Mouse (Mus musculus) embryonic facial prominence, embryonic 10.5 days (tissue): ENCODE measurements around the gene Stk11ip. TPM values are rescaled to one million over a fixed set of nuclear protein-coding genes. Genes with fewer than 3 reads are reported as not detected.

ENCODE experiments used
- DNase-seq: peaks from one replicate; pipeline ENCODE4 v3.0.0-alpha.2; 2017; ENCODE audit warnings: low spot score
- H3K27ac ChIP-seq: fragments of 300-500 bp; sonication (generic); replicated peaks from 2 replicates; pipeline ENCODE4 v1.5.1; 2016; ENCODE audit warnings: mild to moderate bottlenecking
- H3K27me3 ChIP-seq: fragments of 300-500 bp; sonication (generic); replicated peaks from 2 replicates; pipeline ENCODE4 v1.6.1; 2016; ENCODE audit warnings: low read depth, mild to moderate bottlenecking; ENCODE audit not compliant: poor library complexity, severe bottlenecking
- H3K36me3 ChIP-seq: fragments of 300-500 bp; sonication (generic); replicated peaks from 2 replicates; pipeline ENCODE4 v1.6.1; 2016; ENCODE audit warnings: mild to moderate bottlenecking, moderate library complexity
- H3K4me1 ChIP-seq: fragments of 300-500 bp; sonication (generic); 2 replicates; pipeline ENCODE4 v1.6.1; 2016
- H3K4me3 ChIP-seq: fragments of 300-500 bp; sonication (generic); 2 replicates; pipeline ENCODE4 v1.5.1; 2016; ENCODE audit warnings: mild to moderate bottlenecking, moderate library complexity
- H3K9me3 ChIP-seq: fragments of 300-500 bp; sonication (generic); 2 replicates; pipeline ENCODE4 v1.6.1; 2016; ENCODE audit warnings: mild to moderate bottlenecking
- WGBS: fragments of 180-500 bp; shearing (Covaris S2); methylation state at CpG from one replicate; pipeline ENCODE4 v1.1.7; 2016; 5-methylcytosine and 5-hydroxymethylcytosine counted together
- polyA plus RNA-seq: library from polyadenylated mRNA; unstranded; fragments of >200 nt; fragmentation: Nextera tagmentation; extraction: Ambion mirVana; gene quantifications from 2 replicates; pipeline ENCODE4 v1.2.1, GENCODE M21; 2016

Gene Stk11ip
- polyA plus RNA-seq, 1 experiment from 2014 or later = 31.7 TPM

DNA sequence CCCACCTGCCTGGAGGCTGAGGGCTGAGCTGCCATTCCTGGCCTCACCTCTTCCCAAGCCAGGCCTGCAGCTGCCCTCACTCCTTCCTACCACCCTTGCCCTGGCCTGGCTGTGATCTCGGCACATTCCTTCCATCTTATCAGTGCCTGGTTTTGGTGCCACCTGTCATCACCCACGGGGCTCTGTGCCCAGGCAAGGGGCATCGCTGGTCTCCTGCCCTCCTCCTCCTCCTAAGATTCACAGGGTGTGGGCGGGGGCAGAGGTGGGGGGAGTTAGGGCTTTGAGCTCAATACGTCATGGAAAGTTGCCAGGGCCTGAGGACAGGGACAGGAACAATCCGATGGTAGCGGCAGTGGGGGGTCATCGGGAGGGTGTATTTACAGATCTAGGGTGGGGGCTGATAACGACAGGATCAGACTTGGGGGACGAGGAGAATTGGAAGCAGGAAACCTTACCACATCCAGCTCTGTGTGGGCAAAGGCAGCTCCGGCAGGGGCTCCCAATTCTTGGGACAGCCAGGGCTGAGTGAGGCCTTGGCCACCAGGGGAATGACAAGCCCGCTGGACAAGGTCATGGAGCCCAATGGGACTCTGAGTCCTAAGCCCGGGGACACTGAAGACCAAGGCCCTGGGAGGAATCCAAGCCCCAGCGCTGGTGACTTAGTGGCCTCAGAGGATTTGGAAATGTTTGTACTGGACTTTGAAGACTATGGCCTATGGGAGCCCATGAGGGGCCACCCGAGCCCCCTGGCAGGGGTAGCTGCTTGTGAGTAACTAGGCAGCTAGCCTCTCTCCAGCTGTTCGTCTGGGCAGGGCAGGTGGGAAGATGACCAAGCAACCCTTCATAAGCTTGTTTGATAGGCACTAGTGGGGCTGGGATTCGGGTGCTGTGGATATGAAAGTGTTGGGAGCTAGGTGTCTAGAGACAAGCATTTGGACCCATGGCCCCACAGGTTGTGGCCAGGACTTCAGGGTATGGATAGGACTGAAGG is 28.3 kb downstream of the Stk11ip start:
- no peak overlapping the region for H3K27ac ChIP-seq
- DNase-seq = no peak
- peaks cover 27% of the 10 kb centered on the region for H3K27me3 ChIP-seq
- 88% methylated on average over 17 of the region's 17 CpGs for WGBS
- peaks cover 68% of the 10 kb centered on the region for H3K36me3 ChIP-seq
- H3K9me3 ChIP-seq = no peaks in the 10 kb centered on the region
- peaks cover 22% of the 10 kb centered on the region for H3K4me1 ChIP-seq
- H3K4me3 ChIP-seq = no peak overlapping the region

DNA sequence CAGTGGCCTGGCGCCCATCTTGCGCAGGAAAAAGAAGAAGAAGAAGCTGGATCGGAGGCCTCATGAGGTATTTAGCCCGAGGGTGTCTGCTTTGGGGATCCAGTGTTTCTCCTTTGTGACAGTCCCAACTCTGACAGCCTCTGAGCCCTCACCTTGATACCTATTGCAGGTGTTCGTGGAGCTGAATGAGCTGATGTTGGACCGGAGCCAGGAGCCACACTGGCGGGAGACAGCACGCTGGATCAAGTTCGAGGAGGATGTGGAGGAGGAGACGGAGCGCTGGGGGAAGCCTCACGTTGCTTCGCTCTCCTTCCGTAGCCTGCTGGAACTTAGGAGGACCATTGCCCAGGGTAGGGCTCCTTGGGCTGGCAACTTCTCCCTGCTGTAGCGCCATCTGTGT is 29.3 kb downstream of the Stk11ip start:
- Histone ChIP-seq H3K4me1 (peaks cover 19% of the 10 kb centered on the region), H3K36me3 (peaks cover 78% of the 10 kb centered on the region), H3K9me3 (no peaks in the 10 kb centered on the region), H3K4me3 (no peak overlapping the region), H3K27ac (no peak overlapping the region; the same call in 1 of the 2 replicates), H3K27me3 (peaks cover 21% of the 10 kb centered on the region)
- no peak for DNase-seq
- 92% methylated on average over 15 of the region's 15 CpGs for WGBS

DNA sequence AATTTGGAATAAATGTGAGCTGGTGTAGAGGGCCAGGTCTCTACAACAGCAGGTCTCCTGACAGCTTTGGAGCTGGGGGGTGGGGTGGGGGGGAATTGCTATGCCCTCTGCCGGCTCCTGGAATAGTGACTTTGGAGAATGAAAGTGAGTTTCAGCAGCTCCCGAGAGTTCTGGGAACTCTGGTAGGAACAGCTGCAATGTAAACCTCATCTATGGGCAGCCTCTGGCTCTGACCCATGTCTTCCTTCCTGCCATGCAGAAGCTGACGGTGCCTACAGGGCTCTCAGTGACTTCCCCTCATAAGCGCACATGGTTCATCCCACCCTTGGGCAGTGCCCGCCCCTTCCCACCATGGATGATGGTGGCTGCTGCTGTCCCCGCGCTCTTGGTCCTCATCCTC is 34.4 kb downstream of the Stk11ip start:
- 89% methylated on average over 7 of the region's 7 CpGs for WGBS
- no peaks in the 10 kb centered on the region for H3K27me3 ChIP-seq
- no peaks in the 10 kb centered on the region for H3K9me3 ChIP-seq
- H3K27ac ChIP-seq = no peak overlapping the region
- no peak for DNase-seq
- peaks cover 75% of the 10 kb centered on the region for H3K36me3 ChIP-seq
- H3K4me1 ChIP-seq = peaks cover 21% of the 10 kb centered on the region
- no peak overlapping the region for H3K4me3 ChIP-seq

DNA sequence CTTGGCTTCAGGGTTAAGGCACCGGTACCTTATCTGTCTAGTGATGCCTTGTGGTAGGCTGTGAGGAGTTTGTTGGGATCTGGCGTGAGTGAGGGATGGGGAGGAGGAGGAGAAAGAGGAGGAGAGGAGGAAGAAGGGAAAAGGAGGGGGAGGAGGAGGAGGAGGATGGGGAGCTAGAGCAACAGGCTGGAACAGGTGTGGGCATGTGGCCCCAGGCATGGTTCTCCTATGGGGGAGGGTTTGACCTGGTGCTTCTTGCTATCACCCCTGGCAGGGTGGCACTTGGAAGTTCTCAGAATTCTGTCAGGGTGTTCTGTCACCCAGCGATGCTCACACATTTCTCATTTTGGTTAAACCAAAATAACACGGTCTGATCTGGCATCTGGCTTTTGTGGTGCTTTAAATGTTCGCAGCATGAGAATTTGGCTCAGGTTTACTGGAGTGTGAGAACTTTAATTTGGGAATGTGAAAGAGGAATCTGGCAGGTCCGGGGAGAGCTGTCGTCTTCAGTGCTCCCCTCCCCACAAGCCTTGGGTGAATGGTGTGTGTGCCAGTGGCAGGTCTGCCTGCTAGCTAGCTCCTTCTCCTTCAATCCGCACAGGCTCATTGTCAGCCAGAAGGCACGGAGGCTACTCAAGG is 34.9 kb downstream of the Stk11ip start:
- peaks cover 70% of the 10 kb centered on the region for H3K36me3 ChIP-seq
- H3K9me3 ChIP-seq = no peaks in the 10 kb centered on the region
- H3K27me3 ChIP-seq = no peaks in the 10 kb centered on the region
- H3K27ac ChIP-seq = no peak overlapping the region
- WGBS = 88% methylated on average over 9 of the region's 9 CpGs
- no peak overlapping the region for H3K4me3 ChIP-seq
- no peak for DNase-seq
- peaks cover 21% of the 10 kb centered on the region for H3K4me1 ChIP-seq

DNA sequence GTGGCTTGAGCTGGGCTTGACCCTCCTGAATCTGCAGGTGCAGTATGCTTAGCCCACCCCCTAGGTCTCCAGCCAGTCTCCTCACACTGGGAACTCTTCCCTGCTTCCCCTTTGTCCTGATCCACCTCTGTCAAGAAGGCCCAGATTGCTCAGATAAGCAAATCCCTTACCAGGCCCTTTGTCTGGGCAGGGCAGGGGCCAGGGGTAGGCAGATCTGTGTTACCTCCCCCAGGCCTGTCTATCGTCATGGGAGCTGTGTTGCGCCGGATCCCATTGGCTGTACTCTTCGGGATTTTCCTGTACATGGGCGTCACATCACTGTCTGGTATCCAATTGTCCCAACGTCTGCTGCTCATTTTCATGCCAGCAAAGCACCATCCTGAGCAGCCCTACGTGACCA is 35.7 kb downstream of the Stk11ip start:
- DNase-seq = no peak
- Histone ChIP-seq H3K36me3 (peaks cover 62% of the 10 kb centered on the region), H3K4me1 (peaks cover 21% of the 10 kb centered on the region), H3K27me3 (no peaks in the 10 kb centered on the region), H3K27ac (no peak overlapping the region), H3K4me3 (no peak overlapping the region), H3K9me3 (no peaks in the 10 kb centered on the region)
- 91% methylated on average over 7 of the region's 7 CpGs for WGBS

DNA sequence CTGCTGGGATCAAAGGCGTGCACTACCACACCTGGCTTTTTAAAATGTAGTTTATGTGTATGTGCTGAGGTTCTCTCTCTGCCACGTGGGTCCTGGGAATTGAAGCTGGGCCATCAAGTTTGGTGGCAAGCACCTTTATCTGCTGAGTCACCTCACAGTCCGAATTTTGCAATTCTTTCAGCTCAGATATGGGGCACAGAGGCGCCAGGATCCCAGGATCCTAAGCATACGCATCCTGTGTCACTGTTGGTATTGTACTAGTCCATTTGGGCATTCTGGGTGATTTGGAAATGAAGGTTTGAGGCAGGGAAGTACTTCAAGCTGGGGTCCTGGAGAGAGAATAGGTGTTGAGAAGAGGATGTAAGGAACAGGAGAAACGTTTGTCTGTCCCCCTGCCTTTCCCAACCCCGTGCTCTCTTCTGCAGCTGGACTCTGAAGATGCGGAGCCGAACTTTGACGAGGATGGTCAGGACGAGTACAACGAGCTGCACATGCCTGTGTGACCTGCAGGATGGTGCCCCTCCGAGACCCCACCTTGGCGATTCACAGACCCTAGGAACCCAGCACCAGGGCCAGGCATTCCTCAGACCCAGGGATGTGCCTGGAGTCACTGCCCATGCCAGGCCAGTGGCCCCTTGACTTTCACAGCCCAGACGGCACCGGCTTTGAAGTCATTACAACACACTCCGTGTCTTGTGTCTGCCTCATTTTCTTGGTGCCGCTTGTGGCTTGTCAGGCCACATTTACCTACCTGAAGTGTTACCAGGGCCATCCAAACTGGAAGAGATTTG is 37.3 kb downstream of the Stk11ip start:
- peaks cover 21% of the 10 kb centered on the region for H3K4me1 ChIP-seq
- peak overlapping the region; percentile 73 for H3K27ac ChIP-seq
- H3K27me3 ChIP-seq = no peaks in the 10 kb centered on the region
- DNase-seq = no peak
- peaks cover 46% of the 10 kb centered on the region for H3K36me3 ChIP-seq
- no peak overlapping the region for H3K4me3 ChIP-seq
- no peaks in the 10 kb centered on the region for H3K9me3 ChIP-seq
- 85% methylated on average over 18 of the region's 18 CpGs for WGBS

DNA sequence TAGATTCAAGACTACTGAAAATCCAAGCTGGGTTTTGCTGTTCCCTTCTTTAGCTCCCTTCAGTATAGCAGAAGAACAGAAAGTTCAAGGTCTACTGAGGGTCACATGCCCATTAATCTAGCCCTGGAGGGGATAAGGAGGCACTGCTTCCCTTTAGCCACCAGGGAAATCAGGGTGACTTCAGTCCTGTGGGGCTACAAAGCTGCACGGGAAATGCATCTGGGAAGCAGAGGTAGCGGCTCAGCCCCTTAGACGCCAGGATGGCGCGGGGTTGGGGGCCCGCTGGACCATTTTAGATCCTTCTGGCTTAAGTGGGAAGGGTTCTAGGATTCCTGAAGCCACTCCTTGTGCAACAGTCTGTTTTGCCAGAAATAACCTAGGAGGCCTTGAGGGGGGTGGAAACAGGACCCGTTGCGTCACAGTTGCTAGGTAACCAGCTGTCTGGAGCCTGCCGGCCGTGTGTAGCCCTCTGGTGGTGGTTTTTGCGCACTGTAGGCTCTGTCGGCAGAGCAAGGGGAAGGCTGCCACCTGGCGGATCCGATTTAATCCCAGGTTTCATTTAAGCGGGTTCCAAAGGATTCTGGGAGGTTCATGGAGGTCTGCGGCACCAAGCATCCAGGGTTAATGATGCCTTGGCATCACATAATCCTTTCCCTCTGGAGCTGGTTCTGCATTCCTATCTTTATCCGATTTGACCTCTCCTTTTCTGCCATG is 38.0 kb downstream of the Stk11ip start:
- 9% methylated on average over 17 of the region's 17 CpGs for WGBS
- H3K9me3 ChIP-seq = no peaks in the 10 kb centered on the region
- peaks cover 39% of the 10 kb centered on the region for H3K36me3 ChIP-seq
- peak overlapping the region; percentile 43 for H3K4me3 ChIP-seq
- H3K27ac ChIP-seq = peak overlapping the region; percentile 73
- no peaks in the 10 kb centered on the region for H3K27me3 ChIP-seq
- peak; percentile 95 for DNase-seq
- H3K4me1 ChIP-seq = peaks cover 21% of the 10 kb centered on the region

DNA sequence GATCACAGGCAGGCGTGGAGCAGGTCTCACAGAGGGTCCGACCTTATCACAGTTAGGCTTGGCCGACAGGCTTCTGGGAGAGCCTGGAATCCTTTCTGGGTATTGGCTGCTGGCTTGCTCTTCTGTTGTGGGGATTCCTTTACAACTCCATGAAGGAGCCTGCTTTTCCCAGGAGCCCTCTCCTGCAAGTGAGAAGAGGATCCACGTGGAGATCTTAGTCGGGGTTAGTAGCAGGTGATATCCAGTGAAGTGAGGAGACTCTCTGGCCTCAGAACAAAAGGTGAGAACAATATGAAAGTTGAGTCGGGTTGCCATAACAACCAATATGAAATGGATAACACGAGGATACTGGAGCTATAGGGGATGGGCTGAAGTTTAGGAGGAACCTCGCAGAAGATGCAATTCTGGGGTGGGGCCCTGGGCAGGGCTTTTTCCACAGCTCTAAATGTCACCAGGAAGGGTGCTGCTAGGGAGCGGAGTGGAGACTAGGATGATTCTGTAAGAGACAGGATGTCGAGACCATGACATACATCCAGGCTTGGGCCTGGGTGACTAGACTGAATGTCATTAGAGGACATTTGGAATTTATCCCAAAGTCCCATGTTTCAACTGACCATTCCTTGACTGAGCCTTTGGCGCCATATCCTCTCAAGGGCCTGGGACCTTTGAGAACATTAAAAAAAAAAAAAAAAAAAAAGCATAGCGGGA is 39.0 kb downstream of the Stk11ip start:
- peak overlapping the region; percentile 69 for H3K27ac ChIP-seq
- H3K4me1 ChIP-seq = peaks cover 21% of the 10 kb centered on the region
- H3K27me3 ChIP-seq = no peaks in the 10 kb centered on the region
- WGBS = 84% methylated on average over 12 of the region's 12 CpGs
- peaks cover 29% of the 10 kb centered on the region for H3K36me3 ChIP-seq
- no peaks in the 10 kb centered on the region for H3K9me3 ChIP-seq
- no peak for DNase-seq
- H3K4me3 ChIP-seq = no peak overlapping the region

DNA sequence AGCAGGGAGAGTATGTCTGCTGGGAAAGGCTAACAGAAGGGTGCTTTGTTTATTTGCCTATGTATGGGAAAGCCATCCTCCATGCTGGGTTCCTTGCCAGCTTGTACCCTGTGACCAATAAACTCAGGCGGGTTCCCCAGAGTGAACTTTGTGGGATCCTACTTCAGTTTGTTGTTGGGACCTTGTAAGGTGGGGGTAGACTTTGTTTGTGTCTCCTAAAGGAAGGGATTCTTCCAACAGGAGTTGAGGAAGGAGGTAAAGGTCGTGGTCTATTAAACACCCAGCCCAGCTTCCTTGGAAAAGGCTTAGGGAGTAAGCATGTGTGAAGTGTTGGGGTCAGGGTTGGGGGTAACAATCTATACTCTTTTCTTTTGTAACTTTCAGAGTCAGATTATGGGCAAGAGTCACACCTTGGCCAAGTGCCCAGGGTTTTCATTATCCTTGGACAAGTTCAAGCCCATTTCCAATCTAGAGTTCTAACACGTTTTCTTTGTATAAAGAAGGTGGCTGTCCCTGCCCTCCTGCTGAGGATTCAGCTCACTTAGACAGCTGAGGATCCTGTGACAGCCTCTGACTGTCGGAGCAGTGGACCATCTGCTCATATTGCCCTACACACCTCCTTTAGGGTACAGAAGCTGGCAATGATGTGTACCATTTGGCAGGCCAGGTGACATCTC is 40.0 kb downstream of the Stk11ip start:
- Histone ChIP-seq H3K27me3 (no peaks in the 10 kb centered on the region), H3K4me1 (peaks cover 21% of the 10 kb centered on the region), H3K36me3 (peaks cover 20% of the 10 kb centered on the region), H3K9me3 (no peaks in the 10 kb centered on the region), H3K4me3 (no peak overlapping the region), H3K27ac (no peak overlapping the region)
- WGBS = 55% methylated on average over 4 of the region's 4 CpGs
- DNase-seq = no peak

DNA sequence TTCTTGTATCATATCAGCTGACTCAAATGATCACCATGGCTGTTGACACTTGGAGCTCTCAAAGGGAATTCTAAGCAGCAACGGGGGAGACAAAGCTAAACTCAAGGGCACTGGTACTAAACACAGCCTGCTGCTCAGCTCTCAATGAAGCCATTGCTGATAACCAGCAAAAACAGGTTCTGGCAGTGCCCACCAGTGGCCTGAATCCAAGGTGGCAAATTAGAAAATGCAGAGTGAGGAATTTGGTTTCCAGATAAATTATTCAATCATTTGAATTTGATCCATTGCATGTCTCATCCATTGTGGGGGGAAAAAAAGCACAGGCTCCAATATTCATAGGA is 40.5 kb downstream of the Stk11ip start:
- Histone ChIP-seq H3K9me3 (no peaks in the 10 kb centered on the region), H3K4me1 (peaks cover 21% of the 10 kb centered on the region), H3K36me3 (peaks cover 15% of the 10 kb centered on the region), H3K4me3 (no peak overlapping the region), H3K27me3 (no peaks in the 10 kb centered on the region), H3K27ac (no peak overlapping the region)
- no peak for DNase-seq
- WGBS = 67% methylated on average over 1 of the region's 1 CpGs

DNA sequence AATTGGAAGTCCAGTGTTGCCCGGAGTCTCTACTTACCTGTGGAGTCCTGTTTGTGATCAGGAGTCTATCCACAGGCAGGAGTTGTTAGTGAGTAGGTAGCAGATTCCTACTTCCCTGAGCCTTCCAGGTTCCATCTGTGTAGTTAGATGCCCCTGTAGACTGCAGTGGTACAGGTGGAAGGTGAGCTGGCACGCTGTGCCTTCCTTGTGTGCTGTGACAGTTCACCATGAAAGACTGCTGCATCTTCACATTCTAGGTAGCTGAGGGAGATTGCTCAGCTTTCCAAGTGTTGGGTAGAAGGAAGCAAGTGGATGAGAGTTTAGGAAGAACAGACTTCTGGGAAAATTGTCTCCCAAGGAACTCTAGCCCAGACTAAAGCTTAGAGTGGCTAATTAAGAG is 42.8 kb downstream of the Stk11ip start:
- whole genome bisulfite sequencing = 87% methylated on average over 2 of the region's 2 CpGs
- H3K4me1 ChIP-seq = peaks cover 14% of the 10 kb centered on the region
- DNase-seq = no peak
- H3K4me3 ChIP-seq = no peak overlapping the region
- H3K9me3 ChIP-seq = no peaks in the 10 kb centered on the region
- no peaks in the 10 kb centered on the region; the same call in 1 of the 2 replicates for H3K36me3 ChIP-seq
- H3K27ac ChIP-seq = no peak overlapping the region
- no peaks in the 10 kb centered on the region for H3K27me3 ChIP-seq
